Mouse (Mus musculus) adrenal gland, postnatal 36 days (tissue): Measurements from ENCODE around the gene Becn1. TPM values are rescaled to one million over a fixed set of nuclear protein-coding genes. Genes with fewer than 3 reads are reported as not detected.

ENCODE experiments used
- DNase-seq, 2 experiments: peaks; one replicate each; pipeline ENCODE4 v3.0.0; 2021; ENCODE audit warnings: mixed read lengths in 1 of 2
- total RNA-seq, 2 experiments: library from RNA; stranded (reverse); gene quantifications; 2 replicates each; pipeline ENCODE4 v1.2.3; 2021

The Becn1 gene
- total RNA-seq, 2 experiments from 2014 or later: 150 to 159 TPM

DNA sequence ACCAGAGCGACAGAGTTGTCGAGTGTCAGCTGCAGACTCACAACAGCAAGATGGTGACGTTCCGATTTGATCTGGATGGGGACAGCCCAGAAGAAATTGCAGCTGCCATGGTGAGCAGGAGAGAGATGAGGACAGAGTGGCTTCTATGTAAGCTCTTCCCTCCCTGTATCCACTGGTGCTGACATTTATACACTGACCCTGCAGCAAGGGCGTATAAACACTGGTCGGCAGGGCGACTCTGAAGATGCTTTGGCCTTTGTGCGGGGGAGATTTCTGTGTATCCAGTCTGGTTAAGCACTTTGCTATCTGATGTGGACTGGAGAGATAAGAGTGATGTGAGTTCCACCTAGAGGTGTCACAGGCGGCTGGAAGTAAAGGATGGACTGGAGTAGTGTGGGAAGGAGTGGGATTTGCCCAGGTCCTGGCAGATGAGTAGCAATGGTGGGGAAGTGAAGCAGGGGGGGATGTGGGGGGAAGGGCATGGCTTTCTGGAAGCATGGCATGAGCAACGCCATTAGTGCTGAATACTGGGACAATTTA, 32.4 kb downstream of the Becn1 start:
- DNase-seq: no peak

GRCm38 (mm10) chr11:101265906-101266305, 36.2 kb downstream of the Becn1 start:
- DNase-seq: no peak

GRCm38 (mm10) chr11:101264954-101265471, 37.1 kb downstream of the Becn1 start:
- no peak for DNase-seq

DNA sequence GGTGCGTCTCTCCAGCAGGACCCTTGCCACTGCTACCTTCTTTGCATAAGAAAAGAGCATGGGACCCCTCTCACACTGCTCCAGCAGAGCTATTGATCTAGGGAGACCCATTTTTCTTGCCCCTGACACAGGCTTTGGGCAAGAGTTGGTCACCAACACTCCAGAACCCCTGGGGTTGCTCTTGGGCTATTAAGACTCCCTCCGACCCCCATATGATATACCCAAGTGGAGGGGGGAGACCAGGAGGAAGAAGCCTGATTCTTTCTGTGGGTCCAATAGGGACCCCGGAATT, 38.2 kb downstream of the Becn1 start:
- DNase-seq: no peak

- peak; percentile 41 to 42 for DNase-seq
Observed at GRCm38 (mm10) chr11:101263138-101263988, 38.7 kb downstream of the Becn1 start.

- no peak for DNase-seq
Observed at GRCm38 (mm10) chr11:101262272-101262967, 39.7 kb downstream of the Becn1 start.

GRCm38 (mm10) chr11:101260826-101261380, 41.2 kb downstream of the Becn1 start:
- DNase-seq: no peak

DNA sequence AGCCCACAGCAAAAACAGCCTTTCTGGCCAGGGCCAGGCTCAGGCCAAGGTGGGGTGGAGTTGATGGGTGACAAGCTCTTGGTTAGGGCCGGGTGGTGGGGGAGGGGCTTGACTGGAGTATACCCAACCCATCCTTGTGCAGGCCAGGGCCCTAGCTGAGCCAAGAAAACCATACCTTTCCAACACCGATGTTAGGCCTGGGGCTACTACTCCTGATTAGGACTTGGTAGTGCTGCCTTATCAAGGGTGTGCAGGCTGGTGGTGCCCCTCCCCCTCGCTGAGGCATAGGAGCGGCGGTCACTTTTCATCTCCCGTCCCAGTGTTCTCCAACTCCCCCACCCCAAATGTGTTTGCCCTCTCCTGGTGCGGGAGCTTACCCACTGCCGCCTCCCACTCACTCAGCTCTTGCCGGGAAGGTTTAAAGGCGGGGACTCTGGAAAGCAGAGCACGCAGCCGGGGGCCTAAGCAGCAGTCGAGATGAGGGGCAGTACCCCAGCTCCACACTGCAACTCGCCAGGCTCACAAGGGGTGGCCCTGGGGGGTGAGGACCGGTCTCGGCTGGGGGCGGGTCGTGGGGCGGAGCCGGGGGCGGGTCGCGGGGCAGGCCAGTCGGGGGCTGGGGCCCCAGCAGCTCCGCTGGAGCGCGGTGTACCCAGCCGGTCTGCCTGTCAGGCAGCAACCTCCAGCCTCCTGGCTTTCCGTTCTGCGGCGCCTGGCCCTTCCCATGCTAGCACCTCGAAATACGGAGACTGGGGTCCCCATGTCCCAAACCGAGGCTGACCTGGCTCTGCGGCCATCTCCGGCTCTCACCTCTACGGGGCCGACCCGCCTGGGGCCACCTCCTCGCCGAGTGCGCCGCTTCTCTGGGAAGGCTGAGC, 41.9 kb downstream of the Becn1 start, which contains the start of gene Wnk4:
Gene Wnk4 (plus strand): TSS at position 620 of the 878 bp plus-strand sequence.
- DNase-seq: peak; percentile 71 to 83

DNA sequence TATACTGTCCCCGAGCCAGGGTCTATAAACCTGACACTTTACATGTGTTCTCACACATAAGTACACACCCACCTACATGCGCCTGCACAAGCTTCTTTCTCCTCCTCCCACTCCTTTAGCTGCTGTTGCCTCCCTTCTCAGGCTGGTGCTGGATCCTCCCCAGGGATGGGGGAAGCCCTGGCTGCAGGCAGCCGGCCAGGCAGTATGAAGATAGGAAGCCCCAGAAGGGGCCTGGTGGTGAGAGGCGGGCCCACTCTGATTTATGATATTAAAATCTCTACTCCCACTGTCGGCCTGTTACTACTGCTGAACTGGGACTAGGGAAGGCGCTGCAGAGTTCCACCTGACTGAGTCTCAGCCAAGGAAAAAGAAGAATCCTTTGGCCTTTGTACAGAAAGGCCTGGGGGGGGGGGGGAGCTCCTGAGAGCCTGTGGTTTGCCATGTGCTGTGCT, 42.8 kb downstream of the Becn1 start:
- DNase-seq: no peak

GRCm38 (mm10) chr11:101255826-101256775, 46.0 kb downstream of the Becn1 start:
- no peak for DNase-seq

DNA sequence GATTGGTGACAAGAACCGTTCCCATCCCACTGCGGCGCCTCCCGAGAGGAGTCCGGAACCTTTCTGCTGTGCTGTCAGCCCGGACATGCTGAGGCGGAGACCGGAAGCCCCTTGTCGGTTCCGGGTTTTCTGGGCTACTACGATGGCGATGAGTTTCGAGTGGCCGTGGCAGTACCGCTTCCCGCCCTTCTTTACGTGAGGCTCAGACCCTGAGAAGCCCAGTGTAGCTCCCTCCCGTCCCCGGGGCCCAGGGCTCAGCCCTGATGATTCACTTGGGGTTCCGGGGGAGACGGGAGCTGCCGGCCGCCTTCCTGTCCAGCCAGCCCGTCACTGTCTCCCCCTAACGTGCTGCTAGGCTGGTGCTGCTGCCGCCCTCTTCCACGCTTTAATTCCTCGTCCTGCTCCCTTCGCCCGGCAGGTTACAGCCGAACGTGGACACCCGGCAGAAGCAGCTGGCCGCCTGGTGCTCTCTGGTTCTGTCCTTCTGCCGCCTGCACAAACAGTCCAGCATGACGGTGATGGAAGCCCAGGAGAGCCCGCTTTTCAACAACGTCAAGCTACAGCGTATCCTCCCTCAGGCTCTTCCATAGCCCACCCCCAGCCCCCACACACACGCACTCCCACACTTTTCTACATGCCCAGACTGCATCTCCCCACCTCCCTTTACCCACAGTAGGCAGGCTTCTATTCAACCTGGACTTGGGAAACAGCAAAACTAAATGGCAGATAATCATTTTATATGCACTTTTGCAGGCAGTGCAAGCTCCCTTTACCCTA, 48.3 kb downstream of the Becn1 start, which contains the start of gene Vps25:
Gene Vps25 (plus strand): TSS at position 95 of the 777 bp plus-strand sequence.
- DNase-seq: peak; percentile 89 to 92

- DNase-seq: no peak
Observed at GRCm38 (mm10) chr11:101252941-101253340, 49.1 kb downstream of the Becn1 start.

GRCm38 (mm10) chr11:101251031-101251430, 51.1 kb downstream of the Becn1 start:
- DNase-seq: no peak

DNA sequence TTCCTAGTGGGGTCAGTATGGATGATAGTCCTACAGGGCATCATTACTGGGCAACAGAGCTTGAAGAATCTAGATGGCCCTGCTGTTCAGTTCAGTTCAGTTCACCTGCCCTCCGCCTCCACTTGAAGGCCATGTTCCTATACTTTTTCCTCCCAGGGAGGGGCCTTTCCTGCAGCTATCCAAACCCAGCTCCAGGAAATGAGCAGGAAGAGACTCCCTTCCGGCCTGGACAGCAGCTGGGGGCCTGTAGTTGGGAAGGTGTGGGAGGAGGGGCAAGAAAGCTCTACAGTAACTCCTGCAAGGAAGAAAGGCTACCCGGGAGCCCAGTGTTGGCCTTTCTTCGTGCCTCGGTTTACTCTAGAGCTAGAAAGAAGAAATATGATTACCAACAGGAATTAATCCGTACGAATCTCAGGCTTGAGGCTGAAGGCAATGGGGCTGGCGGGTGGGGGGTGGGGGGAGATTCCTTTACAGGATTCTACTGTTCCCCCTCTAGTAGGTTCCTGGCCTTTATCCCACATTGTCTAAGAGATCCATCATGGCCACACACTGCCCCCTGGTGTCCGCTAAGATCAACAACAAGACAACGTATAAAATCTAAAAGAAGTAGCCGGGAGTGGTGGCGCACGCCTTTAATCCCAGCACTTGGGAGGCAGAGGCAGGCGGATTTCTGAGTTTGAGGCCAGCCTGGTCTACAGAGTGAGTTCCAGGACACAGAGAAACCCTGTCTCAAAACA, 53.7 kb downstream of the Becn1 start:
- DNase-seq: peak; percentile 63 to 79

DNA sequence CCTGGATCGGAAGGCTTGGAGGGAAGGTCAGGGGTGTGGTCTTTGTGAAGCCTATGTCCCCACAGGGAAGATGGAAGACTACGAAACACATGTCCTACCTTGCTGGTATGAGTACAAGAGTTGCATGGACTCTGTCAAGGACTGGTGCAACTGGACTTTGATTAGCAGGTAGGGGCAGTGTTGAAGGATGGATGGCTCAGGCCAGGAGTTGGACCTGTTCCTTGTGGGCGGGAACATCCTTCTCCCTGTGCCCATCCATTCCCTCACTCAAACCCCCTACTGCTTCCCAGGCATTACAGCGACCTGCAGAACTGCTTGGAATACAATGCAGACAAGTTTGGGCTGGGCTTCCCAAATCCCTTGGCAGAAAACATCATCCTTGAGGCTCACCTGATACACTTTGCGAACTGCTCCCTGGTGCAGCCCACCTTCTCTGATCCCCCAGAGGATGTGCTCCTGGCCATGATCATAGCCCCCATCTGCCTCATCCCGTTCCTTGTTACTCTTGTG, 54.5 kb downstream of the Becn1 start:
- no peak for DNase-seq

DNA sequence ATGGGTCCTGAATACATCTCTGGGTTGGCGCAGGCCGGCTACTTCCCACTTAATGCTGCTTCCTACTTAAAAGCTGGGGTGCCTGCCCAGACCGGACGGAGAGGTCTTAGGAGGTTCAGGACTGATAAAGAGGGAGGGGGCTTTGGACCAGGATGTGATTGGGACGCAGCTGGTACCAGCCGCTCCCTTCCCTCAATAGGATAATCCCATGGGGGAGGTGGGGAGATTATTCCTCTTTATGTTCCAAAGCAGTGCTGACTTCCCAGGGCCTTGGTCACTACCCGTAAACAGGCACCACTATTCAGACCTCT, 55.4 kb downstream of the Becn1 start:
- DNase-seq: peak in 1 of 2 experiments; percentile 26

DNA sequence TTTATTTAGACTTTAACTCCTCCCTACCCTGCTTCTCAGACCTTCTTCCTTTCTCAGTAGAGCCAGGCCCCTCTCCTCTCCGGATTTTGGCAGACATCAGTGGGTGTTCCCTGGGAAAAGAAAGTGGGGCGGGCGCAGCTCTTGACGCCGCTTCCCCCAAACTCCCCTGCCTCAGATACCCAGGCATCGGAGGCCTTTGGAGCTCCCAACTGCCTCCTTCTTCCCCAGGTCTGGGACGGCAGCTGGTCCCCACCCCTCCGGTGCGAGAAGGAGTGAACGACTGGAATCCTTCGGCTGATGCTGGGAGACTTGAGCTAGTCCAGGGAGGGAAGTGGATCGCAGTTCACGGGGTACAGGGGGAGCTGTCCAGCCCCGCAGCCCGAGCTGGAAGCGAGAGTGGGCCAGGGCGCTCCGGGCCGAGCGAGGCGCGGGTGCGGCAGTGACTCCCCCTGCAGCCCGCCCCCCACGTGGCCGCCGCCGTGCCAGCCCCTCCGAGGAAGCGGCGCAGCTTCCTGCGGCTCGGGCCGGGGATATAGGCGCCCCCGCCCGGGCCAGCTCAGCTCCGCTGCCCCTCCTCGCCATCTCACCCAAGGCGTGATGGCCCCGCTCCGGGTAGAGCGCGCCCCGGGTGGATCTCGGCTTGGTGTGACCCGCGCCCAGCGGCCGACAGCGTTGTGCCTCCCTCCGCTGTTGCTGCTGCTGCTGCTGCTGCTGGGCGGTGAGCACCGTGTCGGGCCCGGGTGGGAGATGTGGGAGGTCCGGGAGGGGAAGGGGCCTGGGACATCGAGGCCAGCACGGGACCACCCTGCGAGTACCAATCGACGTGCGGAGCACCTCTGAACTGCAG, 56.0 kb downstream of the Becn1 start, which contains the start of gene Ramp2:
Gene Ramp2 (plus strand): TSS at position 174 of the 847 bp plus-strand sequence.
- DNase-seq: peak; percentile 70 to 79
